Mouse (Mus musculus): ENCODE measurements around the gene Gm21820. TPM values are rescaled to one million over a fixed set of nuclear protein-coding genes. Genes with fewer than 3 reads are reported as not detected.
"Not testable (repeated sequence)": the region's sequence is repeated elsewhere in the genome, so short reads cannot be mapped to it uniquely, and the experiment has no call there.

Gm21820 gene
- not detected for total RNA-seq (2022)

DNA sequence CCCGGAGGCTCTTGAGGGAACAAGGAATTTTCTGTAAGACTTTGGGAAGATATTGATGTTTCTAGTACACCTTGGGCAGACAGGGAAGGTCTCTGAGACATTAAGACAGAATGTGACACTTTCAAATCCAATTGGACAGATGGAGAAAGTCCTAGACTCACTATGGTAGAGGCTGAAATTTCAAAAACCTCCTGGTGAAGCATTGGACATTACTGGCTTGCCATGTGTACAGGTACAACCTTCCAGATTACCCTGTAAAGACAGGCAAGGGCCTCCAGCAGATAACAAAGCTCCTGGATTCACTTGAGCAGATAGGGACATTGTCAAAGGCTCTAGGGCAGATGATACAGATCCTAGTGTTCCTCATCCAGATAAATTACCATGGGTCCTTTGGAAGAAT, at the start of gene Gm21820:
Gm21820 (minus strand) TSS at position 101 of the 400 bp plus-strand sequence.
- DNase-seq (ENCODE audit: low spot score), result not testable (repeated sequence)

Other genes starting within 250 kb of the Gm21820 start
- gene Gm20918, start 205.5 kb downstream of the Gm21820 start, total RNA-seq (2022), result not detected